In genomic region chr1:151620730-151621129, GRCm38 (mm10) we compare ENCODE assay signal across 13 mouse cellular contexts. TPM values are rescaled to one million over a fixed set of nuclear protein-coding genes. Genes with fewer than 3 reads are reported as not detected.
DNase-seq lines count a peak whose midpoint lies in the region; ATAC-seq and TF ChIP-seq lines count a peak whose summit lies in the region.
"Had no signal": no experiment of that assay in that cellular context is flagged by ENCODE, and none has a peak within 500 bp of the region (broad histone marks: within the 10 kb centered on the region; RNA-seq: fewer than 3 reads in every experiment).

No protein-coding gene starts in this region.

- H3K36me3 ChIP-seq in liver, embryonic 16.5 days (ENCODE audit: control insufficient read depth, insufficient read depth): no peaks in the 10 kb centered on the region
- no peaks in the 10 kb centered on the region for H3K36me3 ChIP-seq in splenic B cell, adult 2 months (ENCODE audit: control insufficient read depth, insufficient read depth, low read length, poor library complexity, severe bottlenecking)
- H3K36me3 ChIP-seq: G1E had no signal

- no peaks in the 10 kb centered on the region for H3K9me3 ChIP-seq in liver, embryonic 16.5 days (replicated peaks; ENCODE audit: control insufficient read depth, low read length)
- H3K9me3 ChIP-seq: G1E had no signal

- peaks cover 12% of the 10 kb centered on the region for H3K4me1 ChIP-seq in liver, embryonic 16.5 days (ENCODE audit: control insufficient read depth, low read depth, low read length)

- no peak overlapping the region for H3K4me2 ChIP-seq in liver, embryonic 16.5 days (ENCODE audit: low read depth, low read length)

- peak overlapping the region; percentile 58 for H3K27ac ChIP-seq in gastrocnemius, adult 2 months
- H3K27ac ChIP-seq in liver, embryonic 16.5 days (ENCODE audit: low read length): peak overlapping the region; percentile 60
- H3K27ac ChIP-seq: heart, adult 2 months had no signal

- no peak overlapping the region for H3K4me3 ChIP-seq in gastrocnemius, adult 2 months
- no peak overlapping the region for H3K4me3 ChIP-seq in liver, embryonic 16.5 days (ENCODE audit: low read depth, low read length)
- H3K4me3 ChIP-seq: heart, adult 2 months had no signal

- H3K9ac ChIP-seq in liver, embryonic 16.5 days (ENCODE audit: low read depth, low read length): no peak overlapping the region

- ATAC-seq in liver, embryonic 16.5 days (ENCODE audit: low read depth): no peak
- peak; percentile 78 for ATAC-seq in common myeloid progenitor, adult 5-6 weeks (replicated peaks; ENCODE audit: low read depth, poor library complexity, severe bottlenecking)
- ATAC-seq: forebrain, embryonic 14.5 days had no signal

- DNase-seq in gastrocnemius, adult 2 months: peak; percentile 48
- no peak for DNase-seq in gastrocnemius, postnatal 4 days (ENCODE audit: low spot score in 2 of 2)
- no peak for DNase-seq in liver
- peak; percentile 5 for DNase-seq in splenic B cell, adult 2 months (ENCODE audit: low read depth, low spot score)
- DNase-seq in right cerebral cortex, postnatal 4 days: no peak
- DNase-seq in embryo, embryonic 10.5 days (ENCODE audit: low spot score): no peak
- DNase-seq: cerebellum, postnatal 36 days; kidney, postnatal 14 days had no signal

- TF ChIP-seq CTCF in gastrocnemius, adult 2 months (IDR thresholded peaks at IDR 0.05): no peak

- intact Hi-C loops in gastrocnemius, adult 2 months (cut with DNase I): no loop called here

- H3K27me3 ChIP-seq in liver, embryonic 16.5 days (ENCODE audit: control insufficient read depth, insufficient read depth, low read depth, low read length): no peaks in the 10 kb centered on the region
- H3K27me3 ChIP-seq in splenic B cell, adult 2 months (ENCODE audit: control insufficient read depth, insufficient read depth, low read length, poor library complexity, severe bottlenecking): no peaks in the 10 kb centered on the region

RNA-seq across cellular contexts. Expression of gene Fam129a, which starts 49.7 kb away (rescaled TPM):
- 10 to 100 TPM in 1 of 2 experiments, 1 to 10 TPM in 1; 7.9 to 10.2 TPM for total RNA-seq in gastrocnemius, adult 2 months (2021)
- 10 to 100 TPM; 55.7 to 66.2 TPM for total RNA-seq in gastrocnemius, postnatal 4 days (2021)
- polyA plus RNA-seq in liver, embryonic 16.5 days (2015; fragmentation: Nextera tagmentation; extraction: Ambion mirVana): 11.7 and 13.8 TPM in 2 replicates
- total RNA-seq in common myeloid progenitor, adult 5-6 weeks (2017): 7.9 and 13.9 TPM in 2 replicates
- polyA plus RNA-seq: G1E had no signal

Comparison
In these comparisons a context has a peak if more than half of its experiments do, and no peak if none do; other contexts are left out.
1. DNase-seq: peak in gastrocnemius, adult 2 months (single experiment) and splenic B cell, adult 2 months (single experiment); none in gastrocnemius, postnatal 4 days (0 of 2), liver (single experiment), right cerebral cortex, postnatal 4 days (single experiment) and embryo, embryonic 10.5 days (single experiment).